Mouse (Mus musculus): ENCODE data around the gene Tpp1.
A peak's percentile ranks its signal among the peaks of the same experiment; 100 is the strongest.

Gene Tpp1

GRCm38 (mm10) chr7:105726144-105726979, 25.7 kb downstream of the Tpp1 start:
- DNase-seq (ENCODE audit: low spot score), result peak; percentile 54

DNA sequence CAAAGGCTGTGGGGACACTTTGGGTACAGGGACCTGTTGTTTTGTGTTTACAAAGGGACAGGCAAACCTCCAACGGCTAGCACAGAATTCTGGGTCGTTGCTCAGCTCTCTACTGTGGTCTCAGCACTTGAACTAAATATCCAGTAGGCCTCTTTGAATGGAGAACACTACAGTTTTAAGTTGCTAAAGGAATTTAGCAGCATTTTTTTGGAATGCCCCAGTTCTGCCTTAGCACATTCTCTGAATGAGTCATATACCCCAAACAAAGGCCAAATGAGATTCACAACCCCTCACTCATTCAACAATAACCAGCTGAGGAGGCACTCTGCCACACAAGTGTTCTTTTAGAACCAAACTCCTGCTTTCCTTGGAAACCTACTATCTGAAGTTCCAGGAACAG, 30.1 kb downstream of the Tpp1 start:
- DNase-seq (ENCODE audit: low spot score), result no peak

DNA sequence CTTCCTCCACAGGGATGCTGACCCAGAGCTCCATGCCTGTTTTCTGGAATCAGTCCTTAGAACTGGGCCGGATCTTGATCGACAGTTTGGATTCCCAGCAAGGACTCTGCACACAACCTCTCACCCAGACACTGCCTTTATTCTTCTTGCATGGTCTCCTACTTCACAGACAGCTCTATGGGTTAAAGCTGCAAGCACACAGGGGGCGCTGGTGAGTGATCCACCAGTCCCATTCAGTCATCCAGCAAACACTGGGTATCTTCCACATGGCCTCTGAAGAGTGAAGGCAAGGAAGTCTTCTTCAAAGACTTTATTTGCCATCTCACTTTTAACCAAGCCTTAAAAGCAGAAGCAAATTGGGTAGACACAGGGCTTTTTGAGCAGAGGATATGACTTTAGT, 36.7 kb downstream of the Tpp1 start:
- no peak for DNase-seq (ENCODE audit: low spot score)

DNA sequence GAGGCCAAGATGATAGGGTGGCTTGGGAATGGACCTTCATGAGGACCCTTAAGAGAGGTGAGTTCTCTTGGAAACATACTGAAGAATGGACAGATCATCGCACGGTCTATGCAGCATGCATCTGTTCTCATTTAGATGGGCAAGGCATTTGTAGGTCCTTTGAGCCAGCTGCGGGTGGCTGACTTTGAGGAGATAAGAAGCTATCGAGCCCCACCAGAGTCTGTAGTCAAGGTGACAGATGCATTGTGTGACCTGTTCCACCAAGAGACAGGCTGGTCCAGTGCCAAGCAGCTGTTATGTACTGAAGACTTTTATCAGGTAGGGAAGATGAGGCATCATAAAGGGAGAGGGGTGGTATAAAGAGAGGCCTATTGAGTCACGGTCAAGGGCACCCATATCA, 43.3 kb downstream of the Tpp1 start:
- peak; percentile 34 for DNase-seq (ENCODE audit: low spot score)

DNA sequence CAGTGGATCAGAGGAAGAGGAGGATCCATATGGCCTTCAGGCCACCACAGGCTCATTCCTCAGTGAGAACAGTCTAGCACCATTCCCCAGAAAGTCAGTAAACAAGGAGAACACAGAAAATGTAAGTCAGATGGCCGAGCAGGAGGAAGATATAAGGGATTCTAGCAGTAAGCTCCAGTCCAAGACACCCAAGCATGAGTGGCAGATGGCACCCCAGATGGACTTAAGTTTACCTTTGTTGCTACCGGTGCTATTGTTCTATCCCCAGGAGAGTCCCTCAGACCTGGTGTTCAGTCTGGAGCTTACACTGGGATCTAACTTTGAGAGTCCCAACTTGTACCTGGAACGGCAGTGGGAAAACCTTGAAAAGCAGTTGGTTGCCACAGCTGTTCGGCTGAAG, 48.2 kb downstream of the Tpp1 start:
- no peak for DNase-seq (ENCODE audit: low spot score)

DNA sequence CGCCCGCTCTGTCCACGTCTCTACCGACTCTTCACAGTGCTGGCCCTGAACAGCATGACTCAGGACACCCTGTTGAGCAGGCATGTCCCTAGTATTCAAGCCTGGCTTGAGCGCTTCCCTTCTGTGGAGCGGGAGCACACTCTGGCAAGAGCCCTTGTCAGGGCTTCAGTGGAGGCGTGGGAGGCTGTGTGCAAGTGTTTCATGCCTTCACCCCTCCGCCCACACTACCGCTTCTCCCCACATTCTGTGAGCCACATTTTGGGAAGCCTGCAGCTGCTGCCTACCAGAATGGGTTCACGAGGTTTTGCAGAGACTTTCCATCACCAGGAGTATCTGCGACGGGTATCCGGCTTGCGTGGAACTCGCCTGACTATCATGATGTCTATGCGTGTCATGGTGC, 48.9 kb downstream of the Tpp1 start:
- DNase-seq (ENCODE audit: low spot score), result no peak

Data from c-Kit-positive CD71-positive TER-119-positive erythroid progenitor cells, embryonic 14.5 days (primary cell).